Mouse (Mus musculus): ENCODE results near the gene Commd9. TPM values are rescaled to one million over a fixed set of nuclear protein-coding genes. Genes with fewer than 3 reads are reported as not detected.

Commd9 gene
- polyA plus RNA-seq, 1 experiment = 90.2 TPM

DNA sequence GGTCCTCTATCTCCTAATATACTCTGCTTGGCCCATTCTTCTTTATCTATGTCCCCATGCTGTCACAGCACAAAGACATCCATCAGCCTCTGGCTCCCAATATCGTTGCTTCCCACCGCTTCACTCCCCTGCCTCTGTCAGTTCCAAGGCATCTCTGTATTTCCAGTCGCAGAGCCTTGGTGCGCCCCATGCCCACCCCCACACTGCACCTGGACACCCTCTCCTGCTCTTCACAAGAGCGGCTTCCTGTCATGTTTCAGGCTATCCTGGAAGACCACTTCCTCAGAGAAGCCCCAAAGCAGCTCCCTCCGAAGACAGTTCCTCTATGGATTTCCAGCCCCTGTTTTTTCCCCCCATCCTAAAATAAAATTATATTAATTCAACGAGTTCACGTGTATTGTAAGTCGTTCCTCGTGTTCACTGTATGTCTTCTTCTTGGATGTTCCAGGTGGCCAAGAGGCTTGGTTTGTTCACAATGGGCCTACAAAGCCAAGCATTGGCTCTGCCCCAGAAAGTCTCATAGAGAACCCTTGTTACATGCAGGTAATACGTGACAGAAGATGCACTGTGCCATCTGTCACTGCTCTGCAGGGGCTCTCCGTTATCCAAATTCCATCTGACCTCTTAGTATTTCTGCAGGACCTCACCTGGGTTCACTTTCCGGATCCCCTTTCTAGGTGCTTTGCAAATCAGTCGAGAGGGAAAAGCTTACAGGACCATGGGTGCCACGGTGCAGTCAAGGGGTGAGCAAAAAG lies 23.5 kb downstream of the Commd9 start:
- DNase-seq (ENCODE audit: low read depth) = no peak

DNA sequence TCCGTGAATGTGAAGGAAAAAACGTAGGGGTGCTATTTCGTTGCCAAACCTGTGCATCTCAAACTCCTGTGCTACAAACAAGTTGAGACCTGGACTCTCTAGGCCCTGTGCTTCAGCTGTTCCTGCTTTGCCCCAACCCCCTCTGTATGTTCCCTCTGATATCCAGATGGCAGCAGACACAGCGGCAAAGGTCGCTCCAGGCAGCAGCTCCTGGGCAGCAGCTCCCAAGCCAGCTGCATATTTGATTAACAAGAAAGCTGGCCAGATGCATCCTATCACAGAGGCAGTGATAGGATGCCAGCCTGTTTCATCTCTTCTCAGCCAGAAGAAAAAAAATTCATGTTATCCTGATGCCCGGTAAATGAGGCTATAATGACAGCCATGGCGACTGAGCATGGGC lies 32.5 kb downstream of the Commd9 start:
- DNase-seq (ENCODE audit: low read depth) = no peak

DNA sequence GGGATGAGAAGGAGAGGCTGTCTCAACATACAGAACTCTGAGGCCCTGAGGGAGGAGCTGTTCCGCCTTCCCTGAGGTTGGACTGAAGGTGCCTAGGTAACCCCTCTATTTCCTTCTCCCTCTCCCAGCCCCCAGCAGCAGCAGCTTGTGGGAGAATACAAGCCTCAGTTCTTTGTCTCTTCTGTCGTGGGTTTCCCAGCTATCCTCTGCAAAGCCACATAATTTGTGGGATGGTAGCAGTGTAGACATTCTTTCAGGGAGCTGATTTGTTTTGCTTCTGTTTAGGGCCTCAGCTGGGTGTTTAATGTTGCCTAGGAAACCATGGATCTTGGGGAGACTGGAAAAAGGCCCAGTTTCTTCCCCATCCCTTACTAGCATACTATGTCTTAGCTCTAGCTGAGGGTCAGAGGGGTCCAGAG lies 34.1 kb downstream of the Commd9 start:
- no peak for DNase-seq (ENCODE audit: low read depth)

DNA sequence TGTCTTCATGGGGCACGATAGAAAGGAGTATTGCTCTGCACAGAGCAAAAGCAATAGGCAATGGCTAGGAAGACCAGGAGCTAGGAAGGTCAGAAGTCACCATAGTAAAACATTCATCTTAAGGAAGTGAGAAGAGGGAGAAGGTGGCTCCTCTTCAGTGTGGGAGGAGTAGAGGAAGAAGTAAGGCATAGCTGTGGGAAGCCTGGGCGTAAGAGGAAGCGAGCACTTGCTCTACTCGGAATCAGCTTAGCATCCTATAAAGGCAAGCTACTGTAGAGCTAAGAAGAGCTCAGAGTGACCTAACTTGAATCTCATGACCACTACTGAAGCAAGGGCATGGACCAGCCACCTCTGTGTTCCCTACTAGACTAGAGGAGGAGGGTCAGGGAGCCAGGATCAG lies 36.3 kb downstream of the Commd9 start:
- DNase-seq (ENCODE audit: low read depth) = no peak

DNA sequence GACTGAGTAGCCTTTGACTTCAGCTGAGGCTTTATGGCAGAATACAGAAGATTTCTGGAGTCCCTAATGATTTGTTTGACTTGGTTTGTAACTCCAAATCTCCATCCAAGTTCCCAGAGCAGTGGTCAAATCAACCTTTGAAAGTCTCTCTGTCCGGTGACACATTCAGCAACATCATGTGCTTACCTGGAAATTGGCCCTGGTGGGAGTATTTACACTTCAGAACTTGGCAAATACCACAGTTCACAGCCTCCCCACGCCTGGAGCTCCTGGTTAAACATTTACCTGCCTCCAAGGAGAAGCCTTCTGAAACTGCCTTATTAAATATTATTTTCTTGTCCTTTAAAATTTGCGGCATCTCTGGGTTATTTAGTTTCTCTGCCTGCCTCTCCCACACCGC lies 37.1 kb downstream of the Commd9 start:
- no peak for DNase-seq (ENCODE audit: low read depth)

DNA sequence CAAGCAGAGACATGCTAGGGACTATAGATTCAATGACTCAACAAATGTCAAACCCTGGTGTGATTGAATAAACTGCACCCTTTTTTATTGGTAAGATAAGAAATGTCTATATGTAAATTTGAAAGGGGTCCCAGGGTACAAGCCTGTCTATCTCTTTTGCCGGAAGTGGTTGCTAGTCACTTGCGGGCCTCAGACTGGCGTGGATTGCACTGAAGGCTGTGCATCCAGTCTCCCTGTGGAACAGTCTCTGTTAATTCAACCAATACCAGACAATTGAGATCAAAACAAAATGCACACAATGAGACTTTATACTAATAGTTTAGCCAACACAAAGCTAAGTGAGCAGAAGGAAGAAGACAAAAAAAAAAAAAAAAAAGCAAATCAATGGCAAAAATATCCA lies 39.1 kb downstream of the Commd9 start:
- DNase-seq (ENCODE audit: low read depth) = no peak

DNA sequence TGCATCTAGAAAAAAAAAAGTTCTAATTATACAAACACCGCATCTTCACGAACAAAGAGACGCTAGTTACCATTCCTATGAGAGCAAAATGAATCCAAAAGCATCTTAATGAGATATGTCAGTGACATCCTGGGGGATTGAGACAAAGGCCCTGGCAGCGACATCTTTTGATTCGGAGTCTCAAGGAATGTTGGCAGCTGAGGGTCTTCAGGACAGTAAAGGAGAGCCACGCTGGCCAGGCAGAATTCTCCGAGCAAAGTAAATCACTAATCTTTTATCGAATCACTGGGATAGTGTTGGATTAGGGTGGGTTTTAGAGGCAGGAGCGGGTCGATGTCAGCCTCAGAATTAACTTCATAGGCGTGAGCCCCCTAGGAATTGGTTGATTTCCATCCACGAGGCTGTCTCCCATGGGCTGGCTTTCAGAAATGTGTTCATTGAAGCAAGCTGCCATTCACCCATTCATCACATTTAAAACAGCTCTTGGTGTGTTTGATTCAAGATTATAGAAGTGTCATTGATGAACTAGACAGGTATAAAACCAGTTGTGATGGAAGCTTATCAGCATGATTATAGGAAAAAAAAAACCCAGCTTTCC lies 39.6 kb downstream of the Commd9 start:
- DNase-seq (ENCODE audit: low read depth) = no peak

DNA sequence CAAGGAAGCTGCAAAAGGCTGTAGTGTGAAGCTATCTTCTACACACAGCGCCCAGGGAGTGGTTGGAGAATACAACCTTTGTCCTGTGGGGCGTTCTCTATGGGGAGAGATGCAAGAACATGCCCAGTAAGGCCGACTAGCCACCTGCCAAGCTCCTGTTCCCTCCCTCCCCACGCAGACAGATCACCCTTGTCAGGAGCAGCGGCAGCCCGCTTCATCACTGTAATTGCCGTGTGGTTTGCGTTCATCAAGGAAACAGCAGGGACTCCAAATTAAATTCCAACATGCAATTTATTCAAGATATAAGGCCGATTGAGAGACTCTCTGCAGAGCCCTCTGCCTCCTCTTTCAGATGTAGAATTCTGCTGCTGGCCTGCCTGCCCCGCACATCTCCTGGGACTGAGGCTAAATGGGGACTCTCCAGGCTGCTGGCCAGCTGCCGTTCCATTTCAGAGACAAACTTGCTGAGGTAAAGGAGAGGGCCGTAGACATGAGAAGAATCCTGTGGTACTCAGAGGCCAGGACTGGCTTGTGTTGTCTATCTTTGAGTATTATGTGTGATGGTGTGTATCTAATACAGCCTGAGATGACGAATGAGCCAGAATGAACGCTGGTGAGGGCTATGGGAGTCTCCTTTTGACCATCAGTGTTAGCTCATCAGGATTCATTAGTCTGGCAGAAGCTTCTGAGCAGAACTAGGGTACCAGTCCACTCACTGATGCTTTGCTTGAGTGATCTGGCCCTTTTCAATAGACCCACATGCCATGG lies 46.3 kb downstream of the Commd9 start:
- DNase-seq (ENCODE audit: low read depth) = no peak

DNA sequence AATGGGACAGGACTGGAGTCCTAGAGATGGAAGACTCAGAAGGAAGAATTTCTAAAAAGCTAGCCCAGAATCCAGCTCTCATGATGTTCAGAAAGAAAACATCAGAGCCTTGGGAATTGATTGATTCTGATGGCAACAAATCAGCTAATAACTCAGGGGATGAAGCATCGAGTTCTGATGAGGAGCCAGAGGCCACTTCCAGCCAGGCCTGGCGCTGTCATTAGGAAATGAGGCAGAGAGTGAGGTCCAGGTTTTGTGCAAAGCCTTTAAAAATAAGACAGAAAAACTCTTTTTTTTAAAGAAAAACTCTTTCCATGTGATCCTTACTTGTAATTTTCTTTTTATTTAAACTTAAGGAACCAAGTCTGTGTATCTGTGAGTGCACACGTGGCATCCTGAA lies 47.3 kb downstream of the Commd9 start:
- DNase-seq (ENCODE audit: low read depth) = no peak

DNA sequence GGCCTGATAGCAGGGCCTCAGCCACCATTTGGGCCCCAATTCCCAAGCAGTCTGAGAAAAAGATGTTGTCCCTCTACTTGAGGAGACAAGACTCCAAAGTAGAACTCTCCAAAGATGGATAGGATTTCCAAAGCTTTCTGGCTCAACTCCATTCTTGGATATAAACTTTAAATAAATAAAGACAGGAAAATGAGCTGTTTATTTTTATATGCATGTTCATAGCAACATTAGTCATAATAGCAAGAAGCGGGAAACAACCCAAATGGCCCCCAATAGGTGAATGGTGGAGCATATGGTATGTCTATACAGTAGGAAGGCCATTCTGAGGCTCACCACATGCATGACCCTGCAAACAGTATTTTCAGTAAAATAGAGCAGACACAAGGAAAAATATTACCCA lies 49.0 kb downstream of the Commd9 start:
- no peak for DNase-seq (ENCODE audit: low read depth)

DNA sequence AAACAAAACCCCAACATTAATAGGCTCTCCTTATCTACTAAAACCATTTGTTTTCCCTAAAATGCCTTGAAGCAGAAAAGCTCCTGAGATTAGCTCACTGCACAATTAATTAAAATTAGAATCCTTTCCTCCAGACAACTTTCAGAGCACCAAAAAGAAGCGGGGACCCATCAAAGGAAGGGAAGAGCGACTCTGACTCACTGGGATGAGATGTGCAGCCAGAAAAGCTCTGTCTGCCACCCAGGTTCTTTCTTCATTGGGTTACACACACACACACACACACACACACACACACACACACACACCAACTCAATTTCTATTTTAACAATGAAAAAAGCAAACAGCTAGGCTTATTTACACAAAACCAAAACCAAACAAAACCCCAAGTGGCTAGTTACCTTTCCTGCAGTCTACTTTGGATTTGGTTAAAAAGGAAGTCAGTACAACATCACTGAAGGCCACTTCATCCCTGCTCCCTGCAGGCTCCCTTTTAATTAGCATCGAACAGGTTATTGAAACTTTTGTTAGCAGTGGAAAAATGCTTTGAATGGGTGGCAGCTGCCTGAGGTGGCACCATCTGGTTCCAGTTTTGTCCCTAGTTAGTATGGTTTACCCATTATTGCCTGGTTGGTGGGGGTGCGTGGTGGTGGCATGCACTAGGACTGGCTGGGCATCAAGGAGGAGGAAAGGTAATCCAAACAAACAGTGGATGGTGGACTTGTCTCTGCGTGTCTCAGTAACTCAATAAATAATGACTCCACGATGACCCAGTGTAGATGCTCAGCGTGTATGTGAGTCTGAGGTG lies 64.9 kb downstream of the Commd9 start:
- no peak for DNase-seq (ENCODE audit: low read depth)

Other genes with a start within 250 kb of the Commd9 start
- gene Rag1, start 236.7 kb upstream of the Commd9 start, polyA plus RNA-seq (2012; rRNA removed) = 0.04 and 0.05 TPM in 2 replicates
- gene B230118H07Rik, start 236.7 kb upstream of the Commd9 start, polyA plus RNA-seq (2012; rRNA removed) = 8.6 and 9.8 TPM in 2 replicates
- 11.8 and 13.0 TPM in 2 replicates for gene Traf6, start 207.8 kb upstream of the Commd9 start, polyA plus RNA-seq (2012; rRNA removed)
- 5.7 and 5.8 TPM in 2 replicates for gene Prr5l, start 3.2 kb upstream of the Commd9 start, polyA plus RNA-seq (2012; rRNA removed)